Mouse (Mus musculus): Measurements from ENCODE around the gene Pnrc1.
"Not testable (repeated sequence)": the region's sequence is repeated elsewhere in the genome, so short reads cannot be mapped to it uniquely, and the experiment has no call there.

The Pnrc1 gene

DNA sequence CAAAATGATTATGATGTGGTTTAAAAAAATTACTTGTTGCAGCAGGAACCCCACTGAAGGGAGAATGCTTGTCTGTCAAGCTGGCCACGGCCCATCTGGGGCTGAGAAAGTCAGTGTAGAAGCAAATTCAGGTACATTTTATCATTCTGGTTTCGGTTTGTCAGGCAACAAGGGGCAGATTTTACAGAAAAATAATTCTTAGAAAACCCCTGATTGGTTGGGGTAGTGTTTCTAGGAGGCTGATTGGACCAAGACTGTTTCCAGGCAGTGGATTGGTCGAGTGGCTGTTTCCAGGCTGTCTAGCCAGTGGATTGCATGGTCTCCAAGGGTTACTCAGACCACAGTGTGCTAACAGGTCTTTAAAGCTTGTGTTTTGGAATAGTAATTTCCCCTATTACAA is at the start of gene Pnrc1:
TSS of gene Pnrc1 (minus strand) at position 162 of the 400 bp plus-strand sequence.
- no peak for DNase-seq (ENCODE audit: low spot score)

DNA sequence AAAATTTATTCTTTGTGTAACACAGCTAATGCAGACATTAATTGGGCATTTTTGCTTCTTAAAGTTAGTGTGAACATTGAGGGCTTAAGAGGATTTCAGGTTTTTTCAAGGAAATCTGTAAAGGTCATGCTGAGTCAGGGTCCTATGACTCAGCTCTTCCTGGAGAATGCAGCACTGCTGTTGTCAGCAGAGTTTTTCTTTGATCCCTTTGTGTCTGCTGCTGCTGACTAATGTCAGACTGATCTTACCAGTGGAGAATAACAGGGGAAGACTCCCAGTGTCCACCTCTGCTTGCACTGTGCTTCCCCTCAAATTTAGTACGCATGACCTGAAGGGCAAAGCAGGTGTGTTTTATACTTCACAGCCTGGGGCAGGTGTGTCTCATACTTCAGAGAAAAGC is 48.0 kb upstream of the Pnrc1 start:
- peak; percentile 35 for DNase-seq (ENCODE audit: low spot score)

DNA sequence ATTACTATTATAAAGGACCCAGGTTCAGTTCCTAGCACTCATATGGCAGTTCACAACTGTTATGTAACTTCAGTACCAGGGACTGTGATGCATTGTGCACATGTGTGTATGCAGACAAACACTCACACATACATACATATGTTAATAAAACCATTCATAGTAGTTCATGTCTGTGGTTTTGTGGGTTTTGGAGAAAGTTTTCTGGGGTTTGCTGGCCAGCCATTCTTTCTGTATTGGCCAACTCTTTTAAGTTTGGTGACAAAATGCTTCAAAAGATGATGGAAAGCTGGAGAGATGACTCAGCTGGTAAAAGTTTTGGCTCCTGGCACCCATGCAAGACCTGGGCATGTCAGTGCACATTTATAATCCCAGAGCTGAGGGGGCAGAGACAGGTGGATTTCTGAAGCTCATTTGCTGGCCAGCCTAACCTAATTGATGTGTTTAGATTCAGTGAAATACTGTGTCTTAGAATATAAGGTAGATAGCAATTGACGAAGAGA is 43.0 kb upstream of the Pnrc1 start:
- no peak for DNase-seq (ENCODE audit: low spot score)

DNA sequence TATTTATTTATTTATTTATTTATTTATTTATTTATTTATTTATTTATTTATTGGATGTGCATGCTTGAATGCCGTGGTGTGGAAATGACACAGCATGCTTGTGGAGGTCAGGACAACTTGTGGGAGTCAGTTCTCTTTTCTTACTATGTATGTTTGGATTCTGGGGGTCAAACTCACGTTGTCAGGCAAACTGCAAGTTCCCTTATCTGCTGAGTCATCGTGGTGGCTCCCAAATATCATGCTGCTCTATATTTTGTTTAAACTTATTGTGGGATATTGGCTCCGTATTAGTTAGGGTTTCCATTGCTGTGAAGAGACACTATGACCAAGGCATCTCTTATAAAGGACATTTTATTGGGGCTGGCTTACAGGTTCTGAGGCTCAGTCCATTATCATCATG is 41.2 kb upstream of the Pnrc1 start:
- no peak for DNase-seq (ENCODE audit: low spot score)

DNA sequence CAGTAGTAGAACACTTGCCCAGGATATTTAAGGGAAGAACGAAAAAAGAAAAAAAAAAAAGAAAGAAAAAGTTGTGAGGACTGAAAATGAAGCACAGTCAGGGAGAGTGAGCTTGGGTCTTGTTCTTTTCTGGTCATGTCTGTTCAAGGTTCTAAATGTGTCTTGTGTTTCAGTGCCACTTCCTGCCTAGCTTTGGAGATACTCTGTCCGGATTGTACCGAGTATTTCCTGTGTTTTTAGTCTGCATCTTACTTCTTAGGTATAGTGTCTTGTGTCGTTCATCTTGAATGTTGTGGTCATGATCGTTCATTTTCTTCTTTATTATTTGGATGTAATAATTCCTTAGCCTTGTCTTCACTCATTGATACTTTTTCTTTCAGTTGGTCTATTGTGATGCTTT is 25.9 kb upstream of the Pnrc1 start:
- no peak for DNase-seq (ENCODE audit: low spot score)

DNA sequence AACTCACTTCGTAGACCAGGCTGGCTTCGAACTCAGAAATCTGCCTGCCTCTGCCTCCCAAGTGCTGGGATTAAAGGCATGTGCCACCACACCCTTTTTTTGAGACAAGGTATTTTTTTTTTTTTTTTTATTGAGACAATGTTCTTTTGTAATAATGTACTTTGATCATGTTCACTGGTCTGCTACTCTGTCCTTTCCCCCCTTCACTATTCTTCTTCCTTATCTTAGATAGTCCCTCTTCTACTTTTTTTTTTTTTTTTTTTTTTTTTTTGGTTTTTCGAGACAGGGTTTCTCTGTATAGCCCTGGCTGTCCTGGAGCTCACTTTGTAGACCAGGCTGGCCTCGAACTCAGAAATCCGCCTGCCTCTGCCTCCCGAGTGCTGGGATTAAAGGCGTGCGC is 24.2 kb upstream of the Pnrc1 start:
- not testable (repeated sequence) for DNase-seq (ENCODE audit: low spot score)

DNA sequence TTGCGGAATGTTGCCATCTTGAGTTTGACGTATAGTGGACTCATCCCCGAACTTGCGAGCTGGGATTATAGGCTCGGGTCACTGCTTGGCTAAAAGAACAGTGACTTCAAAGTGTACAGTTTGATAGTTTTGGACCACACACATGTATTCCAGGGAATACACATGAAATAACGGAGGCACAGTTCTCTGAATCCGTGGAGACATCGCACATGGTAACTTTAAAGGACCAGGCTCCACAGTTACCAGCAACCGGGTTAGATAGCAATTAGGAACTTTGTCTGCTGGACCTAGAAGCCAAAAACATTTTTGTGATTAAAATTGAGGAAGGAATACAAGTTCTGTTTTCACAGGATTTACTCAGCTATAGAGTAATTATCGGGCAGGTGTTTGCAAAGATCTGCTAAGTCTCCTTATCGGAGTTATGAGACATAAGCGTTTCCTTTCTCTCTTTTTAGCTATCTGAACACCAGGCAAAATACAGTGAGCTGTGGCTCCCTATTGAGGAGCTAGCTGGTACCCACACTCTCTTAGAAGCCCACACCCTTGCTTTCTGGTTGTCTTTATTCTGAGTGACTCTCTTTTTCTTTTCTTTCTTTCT is 21.0 kb upstream of the Pnrc1 start:
- DNase-seq (ENCODE audit: low spot score) = no peak

DNA sequence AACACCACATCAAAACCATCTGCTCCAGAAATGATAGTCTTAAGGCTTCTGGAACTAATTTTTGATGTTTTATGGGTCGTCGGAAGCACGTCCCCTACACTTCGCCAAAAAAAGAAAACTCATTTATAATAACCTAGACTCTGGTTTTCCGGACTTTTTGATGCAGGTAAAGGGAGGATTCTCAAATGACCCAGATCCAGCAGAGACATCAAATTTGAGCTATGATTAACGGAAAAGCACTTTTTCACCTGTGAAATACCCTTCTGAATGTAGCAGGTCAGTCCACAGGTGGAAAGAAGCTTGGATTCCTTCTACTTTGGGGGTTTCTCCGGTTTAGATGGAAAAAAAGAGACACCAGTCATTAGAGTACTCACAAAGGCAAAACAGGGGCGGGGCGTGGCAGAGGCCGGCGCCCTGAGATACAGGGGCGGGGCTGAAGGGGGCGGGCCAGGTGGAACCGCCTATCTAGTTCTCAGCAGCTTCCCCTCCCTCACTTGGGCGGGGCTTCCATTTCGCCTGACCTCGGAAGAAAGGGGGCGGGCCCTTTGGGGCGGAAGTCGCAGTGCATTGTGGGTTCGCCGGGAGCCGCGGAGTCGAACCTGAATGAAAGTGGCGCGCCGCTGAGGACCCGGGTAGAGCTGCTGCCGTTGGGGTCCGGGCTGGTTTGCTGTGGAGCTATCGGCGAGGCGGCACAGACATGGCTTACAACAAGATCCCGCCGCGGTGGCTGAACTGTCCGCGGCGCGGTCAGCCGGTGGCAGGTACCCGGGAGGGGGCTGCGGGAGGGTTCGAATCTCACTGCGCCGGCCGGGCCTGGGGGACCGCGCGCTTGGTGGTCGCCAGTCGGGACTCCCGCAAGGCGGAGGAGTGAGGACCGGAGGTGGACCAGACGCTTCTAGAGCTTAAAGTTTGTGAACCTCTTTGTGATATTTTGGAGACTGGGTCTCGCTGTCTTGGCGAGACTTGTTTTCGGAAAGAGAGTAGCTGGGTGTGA is 20.1 kb upstream of the Pnrc1 start, which contains the start of gene Rngtt:
TSS of gene Rngtt (plus strand) at position 548 of the 994 bp plus-strand sequence.
- peak; percentile 97 for DNase-seq (ENCODE audit: low spot score)

DNA sequence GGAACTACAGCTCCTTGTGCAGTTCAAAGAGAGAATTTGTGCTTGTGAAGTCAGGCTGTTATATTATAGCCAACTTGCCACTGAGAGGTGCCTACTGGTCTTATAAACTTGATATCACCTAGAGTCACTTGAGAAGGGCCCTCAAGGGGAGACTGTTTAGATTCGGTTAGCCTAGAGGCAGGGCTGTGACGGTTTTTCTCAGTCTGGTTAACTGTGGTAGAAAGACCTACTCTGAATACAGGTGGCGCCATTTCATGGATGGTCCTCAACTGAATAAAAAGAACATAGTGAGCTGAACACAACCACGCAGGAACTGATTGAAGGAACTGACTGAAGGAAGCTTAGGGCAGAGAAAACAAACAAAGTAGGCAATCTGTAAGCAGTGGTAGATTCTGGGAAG is 17.2 kb upstream of the Pnrc1 start:
- no peak for DNase-seq (ENCODE audit: low spot score)

DNA sequence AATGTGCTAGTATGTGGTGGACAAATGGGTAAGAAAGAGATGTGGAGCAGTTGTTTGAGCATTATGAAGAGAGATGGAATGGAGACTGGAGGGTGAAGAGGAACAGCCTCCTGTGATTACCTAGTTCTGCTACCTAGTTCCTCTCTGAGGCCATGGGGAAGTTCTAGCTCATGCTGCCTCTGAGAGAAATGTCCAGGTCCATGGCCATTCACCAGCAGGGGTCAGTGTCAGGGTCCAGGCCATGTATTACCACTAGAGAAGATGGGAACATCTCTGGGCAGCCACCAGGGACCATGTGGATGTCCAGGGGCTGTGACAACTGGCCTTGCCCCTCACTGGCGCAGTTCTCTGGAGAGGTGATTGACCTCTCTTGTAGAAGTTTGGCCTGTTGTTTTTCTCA is 13.1 kb upstream of the Pnrc1 start:
- DNase-seq (ENCODE audit: low spot score) = no peak

DNA sequence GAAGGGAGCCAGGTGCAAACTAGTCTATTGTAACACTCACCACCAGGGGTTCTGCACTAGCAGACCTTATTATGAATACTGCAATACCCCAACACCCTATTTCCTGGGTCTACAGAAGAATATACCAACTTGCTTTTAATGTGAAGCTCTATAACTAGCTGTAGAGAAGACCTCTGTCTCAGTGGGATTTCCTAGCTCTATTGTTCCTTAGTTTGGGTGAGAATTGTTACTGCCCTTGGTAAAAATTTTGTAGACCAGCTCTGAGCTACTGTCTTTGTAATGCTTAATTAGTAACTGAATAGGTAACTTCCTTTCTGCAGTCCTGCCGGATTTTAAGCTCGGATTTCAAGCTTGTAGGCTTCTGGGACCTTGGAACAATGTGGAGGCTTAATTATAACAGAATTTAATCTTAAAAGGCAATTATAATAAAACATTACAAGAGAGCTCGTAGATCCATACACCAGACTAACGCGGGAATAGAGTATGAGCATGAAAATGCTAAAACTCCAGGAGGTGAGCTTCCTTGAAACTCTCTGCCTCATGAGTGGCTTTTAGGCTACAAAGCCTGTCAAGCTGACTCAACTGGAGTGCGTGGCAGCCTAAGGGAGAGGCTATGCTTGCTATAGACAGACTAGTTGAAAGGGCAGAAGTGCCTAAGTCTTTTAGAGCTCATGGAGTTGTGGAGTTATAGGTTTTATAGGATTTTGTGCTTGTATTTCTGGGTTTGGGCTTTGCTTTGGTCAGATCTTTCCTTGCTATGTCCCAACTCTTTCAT is 11.1 kb upstream of the Pnrc1 start:
- DNase-seq (ENCODE audit: low spot score) = not testable (repeated sequence)

DNA sequence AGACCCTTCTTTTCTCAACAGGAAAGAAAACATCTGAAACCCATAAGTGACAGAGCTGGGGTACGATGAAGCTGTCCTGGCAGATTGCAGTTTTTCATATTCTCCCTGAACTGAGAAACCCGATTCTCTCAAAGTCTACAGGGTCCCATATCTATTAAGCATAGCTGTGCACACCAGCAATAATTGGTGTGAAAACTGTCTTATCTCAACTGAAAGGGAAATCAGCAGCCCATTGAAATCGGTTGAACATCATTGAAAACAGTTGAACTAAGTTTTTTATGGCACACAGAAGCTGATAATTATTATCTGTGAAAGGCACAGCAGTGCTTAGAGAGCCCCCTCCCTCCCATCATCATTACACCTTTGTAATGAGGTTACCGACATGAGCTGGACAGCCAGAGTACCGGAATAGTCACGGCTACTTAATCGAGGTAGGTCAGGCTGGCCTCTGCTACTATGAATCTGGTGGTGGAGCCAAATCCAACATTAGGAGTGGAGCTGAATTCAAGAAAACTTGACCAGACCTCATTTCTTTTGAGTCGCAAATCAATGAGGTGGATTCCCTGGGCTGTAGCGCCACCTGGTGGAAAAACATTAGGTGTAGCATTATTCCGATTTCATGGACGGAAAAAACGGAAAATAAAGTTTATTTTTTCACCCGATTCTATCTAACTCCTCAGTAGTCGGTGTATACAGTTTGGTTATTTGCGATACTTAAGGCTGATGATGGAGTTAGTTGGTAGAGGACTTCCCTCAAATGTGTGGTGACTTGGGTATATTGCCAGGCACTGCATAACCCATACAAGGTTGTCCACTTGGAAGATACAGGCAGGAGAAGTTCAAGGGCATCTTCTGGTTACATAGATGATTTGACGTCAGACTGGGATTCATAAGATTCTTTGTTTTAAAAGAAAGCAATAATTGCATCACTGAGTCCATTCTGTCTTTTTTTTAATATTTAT is 2.7 kb upstream of the Pnrc1 start:
- DNase-seq (ENCODE audit: low spot score) = peak; percentile 64

DNA sequence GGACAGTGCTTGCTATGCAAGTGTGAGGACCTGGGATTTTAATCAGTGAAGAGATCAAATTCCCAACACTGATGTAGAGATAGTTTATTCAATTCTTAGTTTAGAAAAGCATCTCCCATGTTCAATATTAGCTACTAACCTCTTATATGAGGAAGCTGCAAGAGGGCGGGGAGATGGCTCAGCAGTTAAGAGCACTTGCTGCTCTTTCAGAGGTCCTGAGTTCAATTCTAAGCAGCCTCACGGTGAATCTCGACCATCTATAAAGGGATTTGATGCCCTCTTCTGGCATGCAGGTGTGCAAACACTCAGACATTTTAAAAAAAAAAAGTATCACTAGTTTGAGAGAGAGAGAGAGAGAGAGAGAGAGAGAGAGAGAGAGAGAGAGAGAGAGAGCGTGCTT is 915 bp upstream of the Pnrc1 start:
- no peak for DNase-seq (ENCODE audit: low spot score)

DNA sequence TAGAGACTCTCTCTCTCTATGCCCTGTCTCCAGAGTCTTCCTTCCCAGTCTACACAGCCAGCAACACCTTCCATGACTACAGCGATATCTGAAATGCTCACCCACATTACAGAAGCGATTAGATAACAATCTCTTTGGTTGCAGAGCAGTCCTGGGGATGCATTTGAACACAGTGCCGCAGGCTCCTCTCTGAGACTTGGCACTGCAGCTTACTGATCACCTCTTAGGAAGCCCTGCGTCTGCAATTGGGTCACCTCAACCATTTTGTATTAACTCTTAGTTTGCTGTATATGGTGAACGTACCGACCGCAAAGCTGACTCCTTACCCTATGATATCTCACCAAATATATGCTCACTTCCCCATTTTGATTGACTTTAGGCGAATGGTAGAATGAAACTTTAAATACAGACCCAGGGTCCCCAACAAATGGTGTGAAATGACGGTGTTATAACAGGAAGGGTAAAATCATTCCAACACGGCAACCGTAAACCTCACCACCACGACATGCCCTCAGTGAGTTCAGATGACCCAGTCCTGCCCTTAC is 785 bp downstream of the Pnrc1 start:
- no peak for DNase-seq (ENCODE audit: low spot score)

DNA sequence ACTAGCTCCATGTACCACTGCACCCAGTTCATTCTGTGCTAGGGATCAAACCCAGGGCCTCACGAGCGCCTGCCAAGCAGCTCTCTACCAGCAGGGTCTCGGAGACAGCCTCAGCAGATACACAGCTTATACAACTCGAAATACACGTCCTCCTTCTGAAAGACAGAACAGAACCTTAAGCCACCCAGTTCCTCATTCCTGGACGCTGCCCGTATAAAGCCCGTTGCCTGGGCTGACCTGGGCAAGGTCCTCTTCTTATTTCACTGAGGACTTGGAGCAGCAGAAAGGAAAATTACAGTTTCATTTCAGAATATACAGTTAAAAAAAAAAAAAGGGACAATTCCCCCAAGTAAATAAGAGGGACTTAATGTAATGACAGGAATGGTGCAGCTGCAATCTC is 4.5 kb downstream of the Pnrc1 start:
- DNase-seq (ENCODE audit: low spot score) = no peak

DNA sequence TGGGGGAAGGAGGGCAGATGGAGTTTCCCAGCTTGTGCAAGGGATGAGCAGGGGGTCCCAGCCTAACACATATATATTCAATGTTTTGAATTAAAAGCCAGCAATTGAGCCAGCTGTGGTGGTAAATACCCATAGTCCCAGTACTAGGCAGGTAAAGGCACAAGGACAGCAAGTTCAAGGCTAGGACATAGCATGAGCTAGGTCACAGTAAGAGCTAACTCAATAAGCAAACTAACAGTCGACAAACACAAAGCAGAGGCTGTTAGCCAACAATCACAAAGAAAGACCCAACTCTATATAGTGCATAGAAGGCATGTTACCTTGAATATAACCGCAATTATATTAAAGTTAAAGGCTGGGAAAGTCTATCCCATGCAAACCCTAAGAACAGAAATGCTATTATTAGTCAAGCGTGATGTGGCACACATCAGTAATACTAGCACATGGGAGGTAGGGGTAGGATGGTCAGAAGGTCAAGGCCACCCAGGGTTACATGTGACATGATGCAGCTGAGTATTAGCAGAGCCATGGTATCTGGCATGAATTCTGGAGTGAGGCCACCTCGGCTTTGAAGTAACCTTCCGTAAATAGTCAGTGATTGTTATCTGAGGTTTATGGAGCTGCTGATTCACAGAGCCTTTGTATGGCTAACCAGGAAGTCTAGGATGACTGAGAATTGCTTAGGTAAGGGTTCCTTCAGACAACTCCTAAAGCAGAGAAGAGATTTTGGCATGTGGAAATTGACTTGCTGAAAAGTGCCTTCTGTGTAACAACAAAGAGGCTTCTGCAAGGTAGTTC is 5.7 kb downstream of the Pnrc1 start:
- no peak for DNase-seq (ENCODE audit: low spot score)

DNA sequence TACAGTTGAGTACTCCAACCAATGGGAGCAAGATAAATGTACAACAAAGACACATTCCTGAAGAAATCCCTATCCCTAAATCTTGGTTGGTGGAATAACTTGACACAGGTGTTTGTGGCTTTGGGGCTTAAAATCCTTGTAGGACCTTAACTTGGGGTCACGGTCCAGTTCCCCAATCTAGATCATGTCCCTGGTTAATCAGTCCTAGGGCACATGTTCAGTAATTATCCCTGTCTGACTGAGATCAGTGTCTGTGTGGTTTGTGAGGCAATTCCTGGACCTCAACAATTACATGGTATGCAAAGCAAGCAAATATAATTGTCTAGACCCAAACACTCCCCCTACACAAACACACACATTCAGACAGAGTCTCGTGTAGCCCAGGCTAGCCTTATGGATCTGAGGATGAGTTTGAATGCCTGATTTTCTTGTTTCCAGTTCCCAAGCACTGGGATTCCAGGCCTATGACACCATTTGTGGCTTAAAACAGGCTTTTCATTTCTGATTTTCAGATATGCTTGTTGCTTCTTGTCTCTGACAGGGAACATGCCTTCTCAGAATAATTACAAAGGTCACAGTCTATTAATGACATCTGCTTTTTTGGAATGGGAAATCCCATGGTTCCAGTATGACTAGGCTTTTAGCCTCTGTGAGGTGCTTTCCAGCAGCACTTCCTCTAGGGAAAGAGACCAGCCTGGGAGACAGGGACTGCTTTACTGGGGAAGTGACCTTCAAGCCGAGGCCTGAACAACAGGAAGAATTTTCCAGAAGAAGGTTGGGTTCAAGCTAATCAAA is 7.9 kb downstream of the Pnrc1 start:
- DNase-seq (ENCODE audit: low spot score) = no peak

DNA sequence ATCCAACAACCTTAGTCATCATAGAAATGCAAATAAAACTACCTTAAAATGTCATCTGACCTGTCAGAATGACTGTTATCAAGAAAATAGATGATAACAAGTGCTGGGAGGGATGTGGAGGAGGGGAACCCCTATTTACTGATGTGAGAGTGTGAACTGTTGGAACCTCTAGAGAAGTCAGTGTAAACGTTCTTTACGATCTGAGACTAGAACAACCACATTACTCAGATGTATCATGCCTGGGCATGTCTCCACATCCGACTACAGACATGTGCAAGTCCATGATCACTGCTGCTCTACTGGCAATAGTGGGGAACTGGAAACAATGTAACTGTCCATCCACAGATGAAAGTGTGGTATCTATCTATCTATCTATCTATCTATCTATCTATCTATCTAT is 16.5 kb downstream of the Pnrc1 start:
- no peak for DNase-seq (ENCODE audit: low spot score)
